ENCODE assay signal across 18 mouse cellular contexts in the genomic region with DNA sequence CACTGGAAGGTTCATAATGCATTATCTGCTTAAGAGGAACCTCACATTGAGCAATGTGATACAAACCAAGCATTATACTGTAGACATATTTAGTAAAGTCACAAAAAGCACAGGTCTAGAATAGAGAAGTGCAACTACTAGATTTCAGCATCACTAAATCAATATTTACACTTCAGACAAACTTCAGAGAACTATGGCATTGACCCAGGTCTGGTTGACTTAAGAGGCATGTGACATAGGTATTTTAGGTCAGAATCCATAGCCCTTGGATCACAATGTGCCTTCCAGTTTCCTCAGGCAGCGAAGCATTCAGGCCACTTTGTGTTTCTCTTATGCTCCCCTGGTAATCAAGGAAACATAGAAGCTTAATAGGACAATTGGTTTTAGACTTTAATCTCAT. TPM values are rescaled to one million over a fixed set of nuclear protein-coding genes. Genes with fewer than 3 reads are reported as not detected.
"Had no signal": no experiment of that assay in that cellular context is flagged by ENCODE, and none has a peak within 500 bp of the region (broad histone marks: within the 10 kb centered on the region; RNA-seq: fewer than 3 reads in every experiment).

No protein-coding gene starts in this region.

- H3K4me2 ChIP-seq: lung, embryonic 15.5 days; midbrain, embryonic 11.5 days; midbrain, embryonic 13.5 days; midbrain, embryonic 15.5 days; neural tube, embryonic 12.5 days; stomach, embryonic 15.5 days had no signal

- H3K4me3 ChIP-seq: lung, embryonic 15.5 days; megakaryocyte, embryonic 14.5 days; midbrain, embryonic 13.5 days; midbrain, embryonic 15.5 days; neural tube, embryonic 12.5 days; stomach, embryonic 15.5 days had no signal

- H3K4me1 ChIP-seq: lung, embryonic 15.5 days; megakaryocyte, embryonic 14.5 days; midbrain, embryonic 13.5 days; midbrain, embryonic 15.5 days; neural tube, embryonic 12.5 days; stomach, embryonic 15.5 days had no signal

- H3K27me3 ChIP-seq: lung, embryonic 15.5 days; megakaryocyte, embryonic 14.5 days; midbrain, embryonic 13.5 days; midbrain, embryonic 15.5 days; neural tube, embryonic 12.5 days; stomach, embryonic 15.5 days had no signal

- H3K36me3 ChIP-seq: lung, embryonic 15.5 days; midbrain, embryonic 13.5 days; midbrain, embryonic 15.5 days; neural tube, embryonic 12.5 days; stomach, embryonic 15.5 days had no signal

- H3K9ac ChIP-seq: lung, embryonic 15.5 days; midbrain, embryonic 13.5 days; midbrain, embryonic 15.5 days; neural tube, embryonic 12.5 days; stomach, embryonic 15.5 days had no signal

- ATAC-seq: lung, postnatal 0 days; midbrain, embryonic 13.5 days; midbrain, embryonic 15.5 days had no signal

- H3K27ac ChIP-seq: lung, embryonic 15.5 days; macrophage; midbrain, embryonic 13.5 days; midbrain, embryonic 15.5 days; neural tube, embryonic 12.5 days; stomach, embryonic 15.5 days; stomach, postnatal 0 days had no signal

- DNase-seq: lung, adult 2 months; lung, postnatal 14 days; lung, postnatal 36 days; right cerebral cortex, postnatal 14 days; thymus, adult 2 months; thymus, postnatal 25 days; thymus, postnatal 4 days had no signal

- H3K9me3 ChIP-seq: lung, embryonic 15.5 days; midbrain, embryonic 13.5 days; midbrain, embryonic 15.5 days; neural tube, embryonic 12.5 days; stomach, embryonic 15.5 days had no signal

RNA-seq across cellular contexts. Expression of a gene that starts 52.6 kb away (rescaled TPM):
- polyA plus RNA-seq: macrophage; spleen, adult 2 months had no signal
